ENCODE assay signal across 30 mouse cellular contexts in the genomic region with DNA sequence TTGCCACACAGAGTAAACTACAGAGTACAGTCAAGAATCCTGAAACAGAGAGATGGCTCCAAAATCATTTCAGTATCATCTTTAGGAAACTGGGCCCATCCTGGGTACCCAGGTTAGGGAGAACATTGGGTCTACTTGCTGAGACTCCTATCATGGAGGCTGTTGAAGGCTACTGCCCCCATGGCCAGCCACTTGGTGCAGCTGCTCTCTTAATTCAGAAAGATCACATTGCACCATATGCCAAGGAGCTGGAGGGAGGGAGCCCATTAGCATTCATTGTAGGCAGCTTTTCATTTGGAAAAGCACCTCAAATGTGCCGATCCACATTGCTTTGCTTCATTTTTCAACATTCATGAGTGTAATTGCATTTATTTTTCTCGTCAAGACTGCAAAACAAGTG.
A peak's percentile ranks its signal among the peaks of the same experiment; 100 is the strongest.
DNase-seq lines count a peak whose midpoint lies in the region; ATAC-seq and TF ChIP-seq lines count a peak whose summit lies in the region.
"Had no signal": no experiment of that assay in that cellular context is flagged by ENCODE, and none has a peak within 500 bp of the region (broad histone marks: within the 10 kb centered on the region; RNA-seq: fewer than 3 reads in every experiment).

No protein-coding gene starts in this region.

- WGBS in forebrain, embryonic 13.5 days, result 38% methylated on average over 2 of the region's 2 CpGs
- WGBS in forebrain, embryonic 11.5 days, result 66% methylated on average over 2 of the region's 2 CpGs

- peaks cover 14% of the 10 kb centered on the region for H3K4me1 ChIP-seq in forebrain, embryonic 13.5 days
- H3K4me1 ChIP-seq in forebrain, embryonic 11.5 days (replicated peaks; ENCODE audit: control insufficient read depth, insufficient read depth, low read length), result 0 out of 2 replicates have a peak, but pooled peaks cover 3% of the 10 kb centered on the region
- H3K4me1 ChIP-seq: embryonic facial prominence, embryonic 15.5 days; heart, embryonic 12.5 days; heart, embryonic 15.5 days; hindbrain, embryonic 13.5 days; intestine, embryonic 15.5 days had no signal

- peak; percentile 50; the same call in 1 of the 2 replicates for ATAC-seq in forebrain, embryonic 13.5 days
- ATAC-seq in forebrain, embryonic 11.5 days (replicated peaks; ENCODE audit: low FRiP score), result no peak
- 0 out of 2 replicates have a peak, but pooled peaks have one; percentile 31 for ATAC-seq in frontal cortex, adult (ENCODE audit: low TSS enrichment)
- ATAC-seq: hindbrain, embryonic 16.5 days; intestine, embryonic 15.5 days; Patski had no signal

- no peaks in the 10 kb centered on the region for H3K9me3 ChIP-seq in forebrain, embryonic 13.5 days (replicated peaks)
- H3K9me3 ChIP-seq in forebrain, embryonic 11.5 days (ENCODE audit: control insufficient read depth, low read length), result no peaks in the 10 kb centered on the region
- H3K9me3 ChIP-seq: embryonic facial prominence, embryonic 15.5 days; heart, embryonic 12.5 days; heart, embryonic 15.5 days; hindbrain, embryonic 10.5 days; hindbrain, embryonic 13.5 days; intestine, embryonic 15.5 days had no signal

- H3K4me2 ChIP-seq in forebrain, embryonic 13.5 days, result no peak overlapping the region
- no peak overlapping the region for H3K4me2 ChIP-seq in forebrain, embryonic 11.5 days (ENCODE audit: low read depth, low read length, severe bottlenecking)
- H3K4me2 ChIP-seq: embryonic facial prominence, embryonic 15.5 days; heart, embryonic 12.5 days; heart, embryonic 15.5 days; hindbrain, embryonic 13.5 days; intestine, embryonic 15.5 days had no signal

- H3K36me3 ChIP-seq in forebrain, embryonic 13.5 days (ENCODE audit: poor library complexity, severe bottlenecking), result no peaks in the 10 kb centered on the region
- no peaks in the 10 kb centered on the region for H3K36me3 ChIP-seq in forebrain, embryonic 11.5 days (ENCODE audit: control insufficient read depth, insufficient read depth, low read length)
- H3K36me3 ChIP-seq: embryonic facial prominence, embryonic 15.5 days; G1E; heart, embryonic 12.5 days; heart, embryonic 15.5 days; hindbrain, embryonic 10.5 days; hindbrain, embryonic 13.5 days; intestine, embryonic 15.5 days had no signal

- peaks cover 4% of the 10 kb centered on the region; the same call in 1 of the 2 replicates for H3K27me3 ChIP-seq in forebrain, embryonic 13.5 days
- H3K27me3 ChIP-seq in forebrain, embryonic 11.5 days (ENCODE audit: control insufficient read depth, insufficient read depth, low read length), result no peaks in the 10 kb centered on the region
- H3K27me3 ChIP-seq: CH12.LX; embryonic facial prominence, embryonic 15.5 days; heart, embryonic 12.5 days; heart, embryonic 15.5 days; hindbrain, embryonic 13.5 days; intestine, embryonic 15.5 days; Patski had no signal

- H3K9ac ChIP-seq in forebrain, embryonic 13.5 days, result no peak overlapping the region
- H3K9ac ChIP-seq in forebrain, embryonic 11.5 days (ENCODE audit: low read length), result no peak overlapping the region
- H3K9ac ChIP-seq: embryonic facial prominence, embryonic 15.5 days; heart, embryonic 12.5 days; heart, embryonic 15.5 days; hindbrain, embryonic 13.5 days; intestine, embryonic 15.5 days had no signal

- no peak overlapping the region for H3K27ac ChIP-seq in forebrain, embryonic 13.5 days
- H3K27ac ChIP-seq in forebrain, embryonic 11.5 days (ENCODE audit: low read depth, low read length), result no peak overlapping the region
- no peak overlapping the region for H3K27ac ChIP-seq in left cerebral cortex, adult 2 months
- H3K27ac ChIP-seq: embryonic facial prominence, embryonic 15.5 days; heart, embryonic 15.5 days; hindbrain, embryonic 10.5 days; hindbrain, embryonic 13.5 days; intestine, embryonic 15.5 days had no signal

- no peak for TF ChIP-seq CTCF in brain, embryonic 14.5 days (IDR thresholded peaks at IDR 0.05; ENCODE audit: borderline replicate concordance, extremely low read depth, insufficient read depth, insufficient read length)
- no peak for TF ChIP-seq CTCF in left cerebral cortex, adult 2 months (IDR thresholded peaks at IDR 0.05)

- no peak for DNase-seq in forebrain, embryonic 11.5 days (ENCODE audit: low spot score)
- DNase-seq in frontal cortex, postnatal 25 days (ENCODE audit: low spot score in 2 of 2), result no peak
- peak; percentile 68 for DNase-seq in brain, embryonic 14.5 days (ENCODE audit: low read depth)
- DNase-seq in thymus, postnatal 0 days (ENCODE audit: low spot score), result no peak
- no peak for DNase-seq in left cerebral cortex, adult 2 months (ENCODE audit: extremely low spot score in 1 of 2, low spot score in 2 of 2)
- DNase-seq: adrenal gland, postnatal 10 days; adrenal gland, postnatal 36 days; B cell, adult 2 months; cerebellum, adult 11-12 months; cerebellum, adult 8-10 months; cerebellum, postnatal 10 days; cerebellum, postnatal 36 days; embryo, embryonic 11 days; gastrocnemius, postnatal 25 days; heart, adult 18-20 months; heart, postnatal 10 days; heart, postnatal 36 days; kidney, adult 11 months had no signal

- H3K4me3 ChIP-seq in forebrain, embryonic 13.5 days, result no peak overlapping the region
- no peak overlapping the region for H3K4me3 ChIP-seq in forebrain, embryonic 11.5 days (ENCODE audit: low read depth, low read length)
- no peak overlapping the region for H3K4me3 ChIP-seq in left cerebral cortex, adult 2 months
- H3K4me3 ChIP-seq: embryonic facial prominence, embryonic 15.5 days; heart, embryonic 12.5 days; heart, embryonic 15.5 days; hindbrain, embryonic 10.5 days; hindbrain, embryonic 13.5 days; intestine, embryonic 15.5 days had no signal

- no peak for TF ChIP-seq POLR2A in brain, embryonic 14.5 days (IDR thresholded peaks at IDR 0.05; ENCODE audit: borderline replicate concordance, extremely low read depth, insufficient read depth, insufficient read length, poor library complexity, severe bottlenecking)

- intact Hi-C loops in left cerebral cortex, adult 2 months (cut with DNase I), result no loop called here
